Mouse (Mus musculus): Measurements from ENCODE around the gene Vangl2. TPM values are rescaled to one million over a fixed set of nuclear protein-coding genes. Genes with fewer than 3 reads are reported as not detected.
"Not testable (repeated sequence)": the region's sequence is repeated elsewhere in the genome, so short reads cannot be mapped to it uniquely, and the experiment has no call there.

Gene Vangl2
- polyA plus RNA-seq, 1 experiment from 2014 or later, result 14.4 TPM

DNA sequence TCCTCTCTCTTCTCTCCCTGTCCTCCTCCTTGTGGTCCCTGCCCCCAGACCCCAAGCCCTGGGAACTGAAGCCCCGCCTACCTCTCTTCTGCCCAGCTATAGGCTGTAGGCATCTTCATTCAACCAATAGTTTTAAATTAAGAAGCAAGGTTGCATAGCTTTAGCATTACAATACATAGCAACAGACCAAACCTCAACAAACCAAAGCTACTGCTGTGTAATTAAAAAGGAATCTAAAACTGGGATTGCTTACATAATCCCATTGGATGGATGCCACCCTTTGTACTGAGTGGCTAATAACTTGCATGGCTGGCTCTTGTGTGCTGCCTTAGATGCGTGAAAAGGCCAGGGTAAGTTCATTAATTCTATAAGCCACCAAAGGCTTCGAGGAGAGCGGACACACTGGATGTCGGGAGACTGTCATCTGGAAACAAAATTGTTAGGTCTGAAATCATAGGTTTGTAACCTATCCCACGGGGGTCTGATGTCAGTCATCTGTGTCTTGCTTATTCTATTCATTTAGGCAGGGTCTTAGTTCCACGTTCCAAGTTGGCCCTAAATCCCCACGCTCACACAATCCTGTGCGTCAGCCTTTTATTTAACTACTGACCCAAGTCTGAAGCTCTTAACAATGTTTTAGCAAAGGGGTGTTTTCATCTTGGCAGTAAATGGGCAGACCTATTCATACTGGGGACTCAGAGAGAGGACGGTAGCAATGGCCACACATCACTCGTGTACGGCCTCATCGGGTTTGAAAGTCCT is 48.1 kb downstream of the Vangl2 start:
- Histone ChIP-seq H3K27me3 (replicated peaks) (no peaks in the 10 kb centered on the region), H3K9me3 (replicated peaks) (peaks cover 5% of the 10 kb centered on the region), H3K4me3 (no peak overlapping the region), H3K9ac (no peak overlapping the region), H3K4me1 (replicated peaks) (0 out of 2 replicates have a peak, but pooled peaks cover 2% of the 10 kb centered on the region), H3K36me3 (no peaks in the 10 kb centered on the region), H3K27ac (ENCODE audit: poor library complexity, severe bottlenecking) (no peak overlapping the region), H3K4me2 (no peak overlapping the region)
- ATAC-seq (ENCODE audit: insufficient number of reproducible peaks, low FRiP score), result no peak
- 90% methylated on average over 13 of the region's 13 CpGs for WGBS

DNA sequence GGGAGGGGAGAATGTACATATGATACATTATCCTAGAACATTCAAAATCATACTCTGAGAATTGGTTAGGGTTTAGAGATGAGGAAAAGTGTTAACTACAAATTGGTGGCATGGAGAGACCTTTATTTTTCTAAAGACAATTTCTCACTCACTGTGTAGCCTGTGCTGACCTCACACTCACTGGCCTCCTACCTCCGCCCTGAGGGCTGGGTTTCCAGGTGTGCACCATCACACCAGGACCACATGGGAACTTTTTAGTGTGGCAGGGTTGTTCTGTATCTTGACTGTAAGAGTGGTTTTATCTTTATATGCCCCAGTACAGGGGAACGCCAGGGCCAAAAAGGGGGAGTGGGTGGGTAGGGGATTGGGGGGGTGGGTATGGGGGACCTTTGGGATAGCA is 50.4 kb downstream of the Vangl2 start:
- Histone ChIP-seq H3K36me3 (no peaks in the 10 kb centered on the region), H3K4me2 (no peak overlapping the region), H3K9me3 (replicated peaks) (peaks cover 9% of the 10 kb centered on the region), H3K9ac (no peak overlapping the region), H3K27ac (ENCODE audit: poor library complexity, severe bottlenecking) (no peak overlapping the region), H3K4me1 (replicated peaks) (0 out of 2 replicates have a peak, but pooled peaks cover 2% of the 10 kb centered on the region), H3K27me3 (replicated peaks) (no peaks in the 10 kb centered on the region), H3K4me3 (no peak overlapping the region)
- no peak for ATAC-seq (ENCODE audit: insufficient number of reproducible peaks, low FRiP score)
- WGBS, result 71% methylated on average over 2 of the region's 2 CpGs

DNA sequence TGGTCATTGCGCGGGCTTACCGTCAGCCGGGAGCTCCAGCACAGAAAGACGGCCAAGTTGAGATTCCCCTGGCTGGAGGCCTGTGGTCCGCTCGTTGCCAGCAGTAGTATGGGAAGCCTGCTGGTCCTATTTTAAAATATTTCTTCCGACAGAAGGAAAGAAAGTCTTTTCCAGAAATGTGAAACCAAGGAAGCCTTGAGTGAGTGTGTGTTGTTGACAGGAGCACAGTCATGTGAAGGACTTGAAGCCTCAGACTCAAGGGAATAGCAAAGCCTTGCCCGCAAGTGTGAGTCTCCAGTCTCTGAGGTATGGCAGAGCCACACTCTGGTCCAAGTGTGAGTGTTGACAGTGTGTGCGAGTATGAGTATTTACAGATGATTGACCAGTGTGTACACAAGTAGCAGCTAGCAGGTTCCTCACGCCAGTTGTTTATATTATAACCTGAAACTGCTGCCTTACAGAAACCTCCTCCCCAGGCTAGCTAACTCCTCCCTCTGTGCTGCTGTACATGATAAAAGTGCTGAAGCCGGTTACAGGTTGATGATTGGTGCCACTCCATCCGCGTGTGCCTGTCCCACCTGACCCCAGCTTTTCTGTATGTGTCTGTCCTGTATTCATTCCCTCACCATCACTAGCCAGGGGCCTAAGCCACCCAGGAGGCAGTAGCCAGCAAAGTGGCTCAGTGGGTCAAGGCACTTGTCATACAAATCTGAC is 51.3 kb downstream of the Vangl2 start:
- ATAC-seq (ENCODE audit: insufficient number of reproducible peaks, low FRiP score), result no peak
- no peaks in the 10 kb centered on the region for H3K36me3 ChIP-seq
- no peaks in the 10 kb centered on the region for H3K27me3 ChIP-seq (replicated peaks)
- H3K4me3 ChIP-seq, result no peak overlapping the region
- no peak overlapping the region for H3K4me2 ChIP-seq
- no peak overlapping the region for H3K9ac ChIP-seq
- peaks cover 9% of the 10 kb centered on the region for H3K9me3 ChIP-seq (replicated peaks)
- no peak overlapping the region for H3K27ac ChIP-seq (ENCODE audit: poor library complexity, severe bottlenecking)
- whole genome bisulfite sequencing, result 86% methylated on average over 14 of the region's 14 CpGs
- no peaks in the 10 kb centered on the region for H3K4me1 ChIP-seq (replicated peaks)

DNA sequence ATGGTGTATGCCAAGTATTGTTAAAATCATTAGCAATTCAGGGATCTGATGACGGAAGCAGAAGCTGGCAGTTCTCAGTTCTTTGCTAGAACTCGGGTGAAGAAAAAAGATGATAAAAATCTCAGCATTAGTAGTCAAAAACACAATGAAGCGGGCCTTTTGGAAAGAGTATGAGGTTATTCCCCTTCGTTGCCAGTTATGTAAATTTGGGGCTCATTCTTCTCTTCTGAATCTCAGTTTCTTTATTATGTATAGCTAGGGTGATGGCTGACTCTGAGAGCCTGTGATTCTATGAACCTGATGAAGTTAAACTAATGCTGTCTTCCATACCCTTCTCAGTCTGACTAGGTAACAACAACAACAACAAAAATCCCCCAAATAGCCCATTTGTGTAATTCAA is 52.4 kb downstream of the Vangl2 start:
- Histone ChIP-seq H3K9me3 (replicated peaks) (peaks cover 9% of the 10 kb centered on the region), H3K4me1 (replicated peaks) (no peaks in the 10 kb centered on the region), H3K4me3 (no peak overlapping the region), H3K27ac (ENCODE audit: poor library complexity, severe bottlenecking) (no peak overlapping the region), H3K4me2 (no peak overlapping the region), H3K27me3 (replicated peaks) (no peaks in the 10 kb centered on the region), H3K9ac (no peak overlapping the region), H3K36me3 (no peaks in the 10 kb centered on the region)
- 79% methylated on average over 4 of the region's 4 CpGs for WGBS
- ATAC-seq (ENCODE audit: insufficient number of reproducible peaks, low FRiP score), result no peak

DNA sequence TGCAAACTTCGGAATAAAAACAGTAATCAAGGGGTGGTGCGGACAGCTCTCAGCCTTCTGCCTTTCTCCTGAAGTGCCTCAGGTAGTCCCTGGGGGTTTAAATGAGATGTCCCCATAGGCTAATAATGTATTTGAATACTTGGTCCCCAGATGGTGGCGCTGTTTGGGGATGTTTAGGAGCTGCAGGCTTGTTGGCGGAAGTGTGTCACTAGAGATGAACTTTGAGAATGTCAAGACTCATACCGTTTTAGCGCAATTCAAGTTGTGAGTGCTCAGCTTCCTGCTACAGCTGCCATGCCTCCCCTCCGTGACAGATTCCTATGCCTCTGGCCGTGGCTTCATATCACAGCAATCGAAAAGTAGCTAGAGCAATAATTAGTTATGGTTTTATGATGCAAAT is 52.9 kb downstream of the Vangl2 start:
- H3K4me1 ChIP-seq (replicated peaks), result no peaks in the 10 kb centered on the region
- no peak for ATAC-seq (ENCODE audit: insufficient number of reproducible peaks, low FRiP score)
- H3K9ac ChIP-seq, result no peak overlapping the region
- no peak overlapping the region for H3K4me2 ChIP-seq
- WGBS, result 84% methylated on average over 9 of the region's 9 CpGs
- no peaks in the 10 kb centered on the region for H3K27me3 ChIP-seq (replicated peaks)
- H3K27ac ChIP-seq (ENCODE audit: poor library complexity, severe bottlenecking), result no peak overlapping the region
- no peak overlapping the region for H3K4me3 ChIP-seq
- H3K36me3 ChIP-seq, result no peaks in the 10 kb centered on the region
- peaks cover 9% of the 10 kb centered on the region for H3K9me3 ChIP-seq (replicated peaks)

DNA sequence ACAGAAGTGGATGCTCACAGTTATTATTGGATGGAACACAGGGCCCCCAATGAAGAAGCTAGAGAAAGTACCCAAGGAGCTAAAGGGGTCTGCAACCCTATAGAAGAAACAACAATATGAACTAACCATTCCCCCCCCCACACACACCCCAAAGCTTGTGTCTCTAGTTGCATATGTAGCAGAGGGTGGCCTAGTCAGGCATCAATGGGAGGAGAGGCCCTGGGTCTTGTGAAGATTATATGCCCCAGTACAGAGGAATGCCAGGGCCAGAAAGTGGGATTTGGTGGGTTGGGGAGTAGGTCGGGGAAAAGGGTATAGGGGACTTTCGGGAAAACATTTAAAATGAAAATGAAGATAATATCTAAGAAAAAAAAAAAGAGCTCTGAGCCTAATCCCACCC is 53.9 kb downstream of the Vangl2 start:
- 88% methylated on average over 2 of the region's 2 CpGs for WGBS
- H3K27me3 ChIP-seq (replicated peaks); H3K36me3 ChIP-seq; H3K9me3 ChIP-seq (replicated peaks); H3K4me1 ChIP-seq (replicated peaks); H3K4me3 ChIP-seq; H3K9ac ChIP-seq; H3K27ac ChIP-seq (ENCODE audit: poor library complexity, severe bottlenecking); H3K4me2 ChIP-seq; ATAC-seq (ENCODE audit: insufficient number of reproducible peaks, low FRiP score): not testable (repeated sequence)

DNA sequence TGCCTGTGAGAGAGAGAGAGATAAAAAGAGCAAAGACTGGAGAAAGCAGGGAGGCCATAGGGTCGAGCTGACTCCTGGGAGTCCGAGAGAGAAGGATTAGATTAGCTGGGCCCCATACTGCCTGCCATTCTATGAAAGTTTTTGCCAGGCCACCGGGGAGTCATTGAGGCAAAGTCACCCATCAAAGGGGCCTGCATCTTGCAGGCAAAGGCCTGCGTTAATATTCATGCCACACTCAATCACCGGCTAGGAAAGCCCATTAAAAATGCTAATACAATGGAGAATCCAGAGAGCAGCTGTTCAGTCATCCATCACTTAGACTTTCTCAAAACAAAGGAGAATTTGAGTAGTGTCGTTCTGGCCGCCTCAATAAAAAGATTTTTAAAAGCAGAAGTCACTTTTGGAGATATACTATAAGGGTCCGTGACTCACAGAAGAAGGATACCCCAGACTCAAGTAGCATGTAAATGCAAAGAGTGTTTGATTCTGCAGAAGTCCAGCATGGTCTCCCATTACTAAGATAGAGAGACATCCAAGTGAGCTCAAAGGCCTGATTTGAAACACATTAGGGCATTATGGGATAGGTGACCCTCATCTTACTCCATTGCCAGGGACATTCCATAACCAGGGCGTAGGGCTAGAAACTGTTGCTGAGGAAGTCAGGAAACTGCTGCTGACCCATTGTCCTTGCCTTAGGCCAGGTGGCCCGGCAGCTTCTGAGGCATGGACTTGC is 57.2 kb downstream of the Vangl2 start:
- no peaks in the 10 kb centered on the region for H3K36me3 ChIP-seq
- H3K9ac ChIP-seq, result no peak overlapping the region
- 61% methylated on average over 10 of the region's 10 CpGs for WGBS
- ATAC-seq (ENCODE audit: insufficient number of reproducible peaks, low FRiP score), result no peak
- no peak overlapping the region for H3K4me2 ChIP-seq
- no peaks in the 10 kb centered on the region for H3K4me1 ChIP-seq (replicated peaks)
- 0 out of 2 replicates have a peak, but pooled peaks cover 4% of the 10 kb centered on the region for H3K9me3 ChIP-seq (replicated peaks)
- no peak overlapping the region for H3K4me3 ChIP-seq
- H3K27ac ChIP-seq (ENCODE audit: poor library complexity, severe bottlenecking), result no peak overlapping the region
- H3K27me3 ChIP-seq (replicated peaks), result no peaks in the 10 kb centered on the region

DNA sequence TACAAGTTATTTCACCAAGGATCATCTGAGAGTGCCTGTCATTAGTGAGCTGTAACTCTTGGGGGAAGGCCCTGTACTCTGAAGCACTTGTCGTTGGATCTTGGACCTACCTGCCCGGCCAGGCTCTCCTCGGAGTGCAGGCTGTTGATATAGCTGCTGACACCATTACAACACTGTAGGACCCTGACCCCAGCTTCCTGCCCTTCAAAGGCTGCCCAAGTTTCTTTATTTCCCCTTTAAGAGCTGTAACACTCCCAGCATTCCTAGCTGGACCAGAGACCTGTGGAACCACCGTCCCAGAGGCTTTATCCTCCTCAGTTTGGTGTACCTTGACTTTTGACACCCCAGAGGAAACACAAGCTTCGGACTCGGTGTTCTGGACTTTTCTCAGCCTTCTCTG is 59.0 kb downstream of the Vangl2 start:
- WGBS, result 75% methylated on average over 6 of the region's 6 CpGs
- H3K4me3 ChIP-seq, result no peak overlapping the region
- H3K4me2 ChIP-seq, result no peak overlapping the region
- no peak for ATAC-seq (ENCODE audit: insufficient number of reproducible peaks, low FRiP score)
- H3K36me3 ChIP-seq, result no peaks in the 10 kb centered on the region
- H3K9ac ChIP-seq, result no peak overlapping the region
- H3K27me3 ChIP-seq (replicated peaks), result no peaks in the 10 kb centered on the region
- no peak overlapping the region for H3K27ac ChIP-seq (ENCODE audit: poor library complexity, severe bottlenecking)
- no peaks in the 10 kb centered on the region for H3K4me1 ChIP-seq (replicated peaks)
- 0 out of 2 replicates have a peak, but pooled peaks cover 2% of the 10 kb centered on the region for H3K9me3 ChIP-seq (replicated peaks)

DNA sequence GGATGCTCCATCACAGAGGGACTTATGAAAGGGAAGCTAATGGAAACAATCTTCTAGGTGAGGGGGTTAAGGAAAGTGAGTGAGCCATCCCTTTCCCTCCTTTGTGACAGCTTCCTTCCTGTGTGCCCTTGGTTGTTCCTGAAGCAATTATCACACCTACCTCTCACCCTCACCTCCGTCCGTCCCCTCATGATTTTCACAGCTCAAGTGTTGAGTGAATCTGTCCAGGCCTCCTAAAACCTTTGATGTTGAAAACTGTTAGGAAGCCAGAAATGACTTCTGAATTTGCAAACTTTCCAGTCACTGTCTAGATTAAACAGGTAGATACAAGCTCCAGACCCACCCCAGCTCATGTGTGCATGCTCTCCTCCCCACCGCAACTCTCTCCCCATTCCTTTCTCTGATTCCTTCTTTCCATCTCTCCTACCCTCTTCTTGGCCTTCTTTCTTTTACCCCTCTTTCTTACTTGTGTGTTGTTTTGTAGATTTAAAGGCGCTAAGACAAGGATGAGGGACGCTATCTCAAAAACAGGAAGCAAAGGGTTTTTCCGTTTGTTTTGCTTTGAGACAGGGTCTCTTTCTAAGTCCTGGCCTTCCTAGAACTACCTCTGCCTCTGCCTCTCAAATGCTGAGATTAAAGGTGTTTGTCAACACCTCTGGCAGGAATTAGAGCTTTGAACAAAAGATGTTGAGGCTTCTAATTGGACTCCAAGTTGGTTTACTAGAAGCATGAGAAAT is 62.0 kb downstream of the Vangl2 start:
- Histone ChIP-seq H3K4me2 (no peak overlapping the region), H3K36me3 (no peaks in the 10 kb centered on the region), H3K27ac (ENCODE audit: poor library complexity, severe bottlenecking) (no peak overlapping the region), H3K9me3 (replicated peaks) (no peaks in the 10 kb centered on the region), H3K4me1 (replicated peaks) (no peaks in the 10 kb centered on the region), H3K9ac (no peak overlapping the region), H3K4me3 (no peak overlapping the region), H3K27me3 (replicated peaks) (no peaks in the 10 kb centered on the region)
- WGBS, result 55% methylated on average over 6 of the region's 6 CpGs
- no peak for ATAC-seq (ENCODE audit: insufficient number of reproducible peaks, low FRiP score)

DNA sequence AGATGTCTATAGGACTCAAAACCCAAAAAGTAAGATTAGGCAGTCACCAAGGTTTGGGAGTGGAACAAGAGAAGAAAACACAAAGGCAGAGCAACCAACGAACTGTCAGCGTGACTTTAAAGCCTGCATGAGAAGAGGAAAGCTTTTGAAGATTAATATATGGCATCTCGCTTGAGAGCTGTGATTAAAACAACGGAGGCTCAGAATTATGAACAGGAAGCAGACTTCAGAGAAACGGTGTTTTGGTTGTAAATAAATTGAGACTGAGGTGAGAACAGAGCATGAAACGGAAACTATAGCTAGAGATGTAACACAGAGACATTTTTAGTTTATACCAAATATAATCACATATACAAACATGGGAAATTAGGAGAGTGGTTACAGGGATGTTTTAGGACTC is 64.6 kb downstream of the Vangl2 start:
- Histone ChIP-seq H3K4me2 (no peak overlapping the region), H3K36me3 (no peaks in the 10 kb centered on the region), H3K27me3 (replicated peaks) (no peaks in the 10 kb centered on the region), H3K4me3 (no peak overlapping the region), H3K9me3 (replicated peaks) (no peaks in the 10 kb centered on the region), H3K4me1 (replicated peaks) (no peaks in the 10 kb centered on the region), H3K27ac (ENCODE audit: poor library complexity, severe bottlenecking) (no peak overlapping the region), H3K9ac (no peak overlapping the region)
- 76% methylated on average over 6 of the region's 6 CpGs for WGBS
- no peak for ATAC-seq (ENCODE audit: insufficient number of reproducible peaks, low FRiP score)

DNA sequence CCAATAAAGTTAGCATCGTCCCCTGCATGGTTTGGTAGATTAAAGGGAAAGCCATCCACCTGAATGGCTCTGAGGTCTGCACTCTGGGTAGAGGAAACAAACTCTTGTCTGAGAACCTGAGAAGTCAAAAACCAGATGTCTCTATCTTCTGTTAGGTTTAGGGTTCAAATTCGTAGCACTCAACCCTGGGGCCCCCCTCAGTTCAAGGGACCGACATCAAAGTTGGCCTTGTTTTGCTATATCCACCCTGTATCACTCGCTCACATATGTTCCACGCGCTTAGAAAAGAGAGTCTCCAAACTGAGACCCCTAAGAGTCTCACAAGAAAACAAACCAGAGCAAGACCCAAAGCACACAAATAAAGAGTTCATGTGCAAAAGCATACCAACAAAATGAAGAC is 66.5 kb downstream of the Vangl2 start:
- WGBS, result 84% methylated on average over 6 of the region's 6 CpGs
- H3K4me2 ChIP-seq, result no peak overlapping the region
- no peaks in the 10 kb centered on the region for H3K27me3 ChIP-seq (replicated peaks)
- ATAC-seq (ENCODE audit: insufficient number of reproducible peaks, low FRiP score), result no peak
- H3K36me3 ChIP-seq, result no peaks in the 10 kb centered on the region
- H3K4me1 ChIP-seq (replicated peaks), result no peaks in the 10 kb centered on the region
- H3K27ac ChIP-seq (ENCODE audit: poor library complexity, severe bottlenecking), result no peak overlapping the region
- no peaks in the 10 kb centered on the region for H3K9me3 ChIP-seq (replicated peaks)
- H3K9ac ChIP-seq, result no peak overlapping the region
- H3K4me3 ChIP-seq, result no peak overlapping the region
